Mouse (Mus musculus): ENCODE results near the gene Spty2d1. TPM values are rescaled to one million over a fixed set of nuclear protein-coding genes. Genes with fewer than 3 reads are reported as not detected.

The Spty2d1 gene
- polyA plus RNA-seq (2014; fragmentation: Nextera tagmentation; extraction: Ambion mirVana) = 15.6 and 18.8 TPM in 2 replicates

DNA sequence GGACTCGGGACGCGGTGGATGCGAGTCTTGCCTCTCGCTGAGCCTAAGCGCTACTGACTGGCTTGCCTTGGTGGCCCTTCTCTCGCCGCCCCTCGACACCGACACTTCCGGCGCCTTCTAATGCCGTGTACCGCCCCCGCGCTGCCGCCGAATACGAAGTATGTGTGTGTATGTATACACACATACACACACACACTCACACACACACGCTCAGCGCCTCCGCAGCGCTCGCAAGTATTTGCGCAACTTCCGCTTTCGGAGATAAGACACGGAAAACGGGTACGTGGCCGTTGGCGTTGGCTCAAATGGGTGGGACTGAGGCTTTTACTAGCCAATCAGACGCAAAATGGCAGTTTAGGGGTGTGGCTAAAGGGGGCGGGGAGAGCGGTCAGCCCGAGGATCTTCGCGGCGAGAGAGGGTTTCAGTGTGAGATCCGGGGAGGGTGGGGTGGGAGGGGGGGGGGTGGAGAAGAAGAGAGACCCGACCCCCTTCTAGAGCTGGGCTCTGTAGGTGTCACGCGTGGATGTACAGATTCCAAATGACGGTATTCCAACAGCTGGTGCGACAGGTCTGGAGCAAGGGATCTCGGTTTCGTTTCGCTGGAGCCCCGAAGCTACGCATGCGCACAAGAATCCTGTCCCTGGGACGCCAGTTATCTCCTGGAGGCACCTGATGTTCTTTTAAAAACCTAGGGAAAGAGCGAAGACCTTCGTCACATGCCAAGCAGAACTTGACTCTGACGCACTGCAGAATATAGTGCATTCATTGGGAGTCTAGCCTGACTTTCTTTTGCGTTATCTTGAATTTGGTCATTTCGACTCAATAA is at the start of gene Spty2d1:
Spty2d1 (minus strand) TSS at position 244 of the 826 bp plus-strand sequence.
- WGBS (ENCODE audit: insufficient replicate concordance) = 1% methylated on average over 57 of the region's 57 CpGs
- peak within 1 kb of the TSS; percentile 74 for H3K4me3 ChIP-seq (ENCODE audit: low read depth, low read length)
- ATAC-seq (replicated peaks; ENCODE audit: insufficient number of reproducible peaks, low FRiP score, low TSS enrichment) = peak; percentile 93
- peak within 1 kb of the TSS; percentile 75 for H3K9ac ChIP-seq (ENCODE audit: low read depth, low read length)
- H3K4me1 ChIP-seq (ENCODE audit: control insufficient read depth, insufficient read depth, low read length) = peaks cover 10% of the 10 kb centered on the region
- peak within 1 kb of the TSS; percentile 95 for H3K4me2 ChIP-seq
- no peaks in the 10 kb centered on the region for H3K36me3 ChIP-seq (ENCODE audit: control insufficient read depth, insufficient read depth, low read length)
- H3K27ac ChIP-seq (ENCODE audit: low read depth, low read length) = peak within 1 kb of the TSS; percentile 86
- no peaks in the 10 kb centered on the region for H3K9me3 ChIP-seq (replicated peaks; ENCODE audit: control insufficient read depth, low read length)
- no peaks in the 10 kb centered on the region for H3K27me3 ChIP-seq (ENCODE audit: control insufficient read depth, insufficient read depth, low read length)

DNA sequence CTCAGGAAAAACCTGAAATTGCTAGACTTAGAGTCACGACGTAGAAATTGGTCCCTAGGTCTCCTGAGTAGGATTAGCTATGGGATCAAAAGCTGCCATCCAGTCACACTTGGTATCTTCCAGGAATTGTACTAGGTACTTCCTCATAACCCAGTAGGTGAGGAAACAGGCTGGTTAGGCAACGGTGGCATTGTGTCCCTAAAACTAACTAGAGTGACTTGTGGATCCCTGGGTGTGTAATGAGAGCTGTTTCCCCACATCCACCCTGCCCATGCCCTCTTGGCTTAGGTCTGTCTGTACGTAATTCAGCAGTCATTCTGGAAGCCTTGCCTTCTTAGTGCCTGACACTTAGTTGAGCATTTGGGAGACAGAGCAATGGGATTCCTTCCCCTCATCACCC is 48.1 kb upstream of the Spty2d1 start:
- H3K4me1 ChIP-seq (ENCODE audit: control insufficient read depth, insufficient read depth, low read length) = peaks cover 12% of the 10 kb centered on the region
- no peak overlapping the region for H3K9ac ChIP-seq (ENCODE audit: low read depth, low read length)
- H3K9me3 ChIP-seq (replicated peaks; ENCODE audit: control insufficient read depth, low read length) = no peaks in the 10 kb centered on the region
- H3K36me3 ChIP-seq (ENCODE audit: control insufficient read depth, insufficient read depth, low read length) = 0 out of 2 replicates have a peak, but pooled peaks cover 2% of the 10 kb centered on the region
- H3K27ac ChIP-seq (ENCODE audit: low read depth, low read length) = no peak overlapping the region
- H3K4me2 ChIP-seq = no peak overlapping the region
- H3K4me3 ChIP-seq (ENCODE audit: low read depth, low read length) = no peak overlapping the region
- no peaks in the 10 kb centered on the region for H3K27me3 ChIP-seq (ENCODE audit: control insufficient read depth, insufficient read depth, low read length)
- no peak for ATAC-seq (replicated peaks; ENCODE audit: insufficient number of reproducible peaks, low FRiP score, low TSS enrichment)
- 77% methylated on average over 4 of the region's 4 CpGs for WGBS (ENCODE audit: insufficient replicate concordance)

GRCm38 (mm10) chr7:47055744-47056143 is 47.5 kb upstream of the Spty2d1 start:
- no peak overlapping the region for H3K9ac ChIP-seq (ENCODE audit: low read depth, low read length)
- H3K4me3 ChIP-seq (ENCODE audit: low read depth, low read length) = no peak overlapping the region
- 76% methylated on average over 9 of the region's 9 CpGs for WGBS (ENCODE audit: insufficient replicate concordance)
- ATAC-seq (replicated peaks; ENCODE audit: insufficient number of reproducible peaks, low FRiP score, low TSS enrichment) = no peak
- no peaks in the 10 kb centered on the region for H3K27me3 ChIP-seq (ENCODE audit: control insufficient read depth, insufficient read depth, low read length)
- H3K4me1 ChIP-seq (ENCODE audit: control insufficient read depth, insufficient read depth, low read length) = peaks cover 15% of the 10 kb centered on the region
- H3K9me3 ChIP-seq (replicated peaks; ENCODE audit: control insufficient read depth, low read length) = no peaks in the 10 kb centered on the region
- no peak overlapping the region for H3K4me2 ChIP-seq
- no peak overlapping the region for H3K27ac ChIP-seq (ENCODE audit: low read depth, low read length)
- H3K36me3 ChIP-seq (ENCODE audit: control insufficient read depth, insufficient read depth, low read length) = 0 out of 2 replicates have a peak, but pooled peaks cover 2% of the 10 kb centered on the region

- WGBS (ENCODE audit: insufficient replicate concordance) = 78% methylated on average over 2 of the region's 2 CpGs
- H3K4me3 ChIP-seq (ENCODE audit: low read depth, low read length) = no peak overlapping the region
- H3K27ac ChIP-seq (ENCODE audit: low read depth, low read length) = no peak overlapping the region
Observed at GRCm38 (mm10) chr7:47054666-47055065, 46.5 kb upstream of the Spty2d1 start.

DNA sequence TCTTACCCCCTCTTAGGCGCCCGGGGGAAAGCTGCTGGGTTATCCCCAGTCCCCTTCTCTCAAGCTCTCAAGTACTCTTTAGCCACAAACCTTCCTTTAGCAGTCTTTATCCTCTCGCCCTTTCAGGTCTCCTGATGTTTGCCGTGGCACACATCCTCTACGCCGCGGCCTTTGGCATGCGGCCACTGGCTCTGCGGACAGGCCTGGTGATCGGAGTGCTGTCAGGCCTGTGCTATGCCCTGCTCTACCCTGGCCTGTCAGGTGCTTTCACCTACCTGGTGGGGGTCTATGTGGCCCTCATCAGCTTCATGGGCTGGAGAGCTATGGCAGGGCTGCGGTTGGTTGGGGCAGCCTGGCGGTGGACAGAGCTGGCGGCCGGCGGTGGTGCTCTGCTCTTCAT is 45.1 kb upstream of the Spty2d1 start:
- Histone ChIP-seq H3K9ac (ENCODE audit: low read depth, low read length) (no peak overlapping the region), H3K4me1 (ENCODE audit: control insufficient read depth, insufficient read depth, low read length) (peaks cover 15% of the 10 kb centered on the region), H3K36me3 (ENCODE audit: control insufficient read depth, insufficient read depth, low read length) (0 out of 2 replicates have a peak, but pooled peaks cover 2% of the 10 kb centered on the region)

More at GRCm38 (mm10) chr7:47054666-47055065, 46.5 kb upstream of the Spty2d1 start:
- ATAC-seq (replicated peaks; ENCODE audit: insufficient number of reproducible peaks, low FRiP score, low TSS enrichment) = no peak
- Histone ChIP-seq H3K9ac (ENCODE audit: low read depth, low read length) (no peak overlapping the region), H3K4me1 (ENCODE audit: control insufficient read depth, insufficient read depth, low read length) (peaks cover 15% of the 10 kb centered on the region), H3K9me3 (replicated peaks; ENCODE audit: control insufficient read depth, low read length) (no peaks in the 10 kb centered on the region), H3K36me3 (ENCODE audit: control insufficient read depth, insufficient read depth, low read length) (0 out of 2 replicates have a peak, but pooled peaks cover 2% of the 10 kb centered on the region), H3K4me2 (no peak overlapping the region), H3K27me3 (ENCODE audit: control insufficient read depth, insufficient read depth, low read length) (no peaks in the 10 kb centered on the region)

DNA sequence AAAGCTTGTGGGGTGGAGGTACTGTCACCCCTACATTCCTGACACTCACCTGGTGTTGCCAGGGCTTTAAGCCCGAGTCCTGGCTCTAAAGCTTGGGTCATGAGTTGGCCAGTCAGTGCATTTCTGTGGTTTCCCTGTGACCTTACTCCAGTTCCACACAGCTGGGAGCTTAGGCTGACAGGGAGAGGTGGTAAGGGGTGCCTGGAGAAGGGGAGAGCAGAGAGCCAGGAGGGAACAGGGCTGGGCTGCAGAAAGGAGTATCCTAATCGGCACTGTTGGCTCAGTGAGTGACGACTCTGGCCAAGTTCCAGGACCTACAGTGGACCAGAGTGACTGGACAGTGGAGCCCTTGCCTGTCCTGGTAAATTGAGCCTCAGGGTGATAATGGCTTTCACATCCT is 44.1 kb upstream of the Spty2d1 start:
- Histone ChIP-seq H3K27me3 (ENCODE audit: control insufficient read depth, insufficient read depth, low read length) (0 out of 2 replicates have a peak, but pooled peaks cover 2% of the 10 kb centered on the region), H3K27ac (ENCODE audit: low read depth, low read length) (peak overlapping the region; percentile 81), H3K9me3 (replicated peaks; ENCODE audit: control insufficient read depth, low read length) (no peaks in the 10 kb centered on the region), H3K9ac (ENCODE audit: low read depth, low read length) (no peak overlapping the region), H3K4me1 (ENCODE audit: control insufficient read depth, insufficient read depth, low read length) (peaks cover 15% of the 10 kb centered on the region), H3K36me3 (ENCODE audit: control insufficient read depth, insufficient read depth, low read length) (0 out of 2 replicates have a peak, but pooled peaks cover 2% of the 10 kb centered on the region), H3K4me2 (peak overlapping the region; percentile 91), H3K4me3 (ENCODE audit: low read depth, low read length) (no peak overlapping the region)
- ATAC-seq (replicated peaks; ENCODE audit: insufficient number of reproducible peaks, low FRiP score, low TSS enrichment) = peak; percentile 25
- WGBS (ENCODE audit: insufficient replicate concordance) = 14% methylated on average over 3 of the region's 3 CpGs

More for the DNA sequence above, 45.1 kb upstream of the Spty2d1 start:
- Histone ChIP-seq H3K27ac (ENCODE audit: low read depth, low read length) (no peak overlapping the region), H3K27me3 (ENCODE audit: control insufficient read depth, insufficient read depth, low read length) (0 out of 2 replicates have a peak, but pooled peaks cover 2% of the 10 kb centered on the region), H3K4me2 (no peak overlapping the region), H3K4me3 (ENCODE audit: low read depth, low read length) (no peak overlapping the region), H3K9me3 (replicated peaks; ENCODE audit: control insufficient read depth, low read length) (no peaks in the 10 kb centered on the region)
- 90% methylated on average over 15 of the region's 15 CpGs for WGBS (ENCODE audit: insufficient replicate concordance)
- ATAC-seq (replicated peaks; ENCODE audit: insufficient number of reproducible peaks, low FRiP score, low TSS enrichment) = no peak

DNA sequence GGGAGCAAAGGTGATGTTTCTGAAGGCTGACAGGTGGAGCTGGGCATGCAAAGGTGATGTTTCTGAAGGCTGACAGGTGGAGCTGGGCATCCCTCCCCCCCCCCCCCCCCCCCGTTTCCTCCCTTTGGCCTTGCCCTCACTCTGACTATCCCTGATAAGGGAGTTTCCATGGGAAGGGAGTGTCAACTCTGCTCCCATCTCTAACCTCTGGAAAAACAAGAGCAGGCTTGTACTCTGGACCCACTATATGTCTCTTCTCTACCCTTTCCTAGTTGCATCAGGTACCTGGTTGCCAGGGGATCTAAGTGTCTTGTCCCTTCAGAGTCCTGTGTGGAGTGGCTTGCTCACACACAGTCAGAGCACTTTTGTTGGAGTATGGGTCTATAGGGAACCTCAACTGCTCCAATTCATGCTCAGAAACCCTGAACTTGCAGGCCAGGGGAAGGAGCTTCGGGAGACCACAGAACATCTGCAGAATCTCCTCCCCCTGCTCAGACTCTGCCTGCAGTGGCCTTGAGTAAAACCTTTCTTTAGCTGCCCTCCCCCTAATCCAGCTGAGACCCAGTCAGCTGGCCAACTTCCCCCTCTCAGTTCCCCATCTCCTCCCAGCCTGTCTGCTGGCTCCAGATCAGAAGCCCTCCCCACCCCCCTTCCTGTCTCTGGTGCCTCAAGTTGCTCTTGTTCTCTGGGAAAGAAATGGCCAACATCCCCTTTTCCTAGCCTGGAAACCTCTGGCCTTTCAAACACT is 43.4 kb upstream of the Spty2d1 start:
- Histone ChIP-seq H3K27ac (ENCODE audit: low read depth, low read length) (peak overlapping the region; percentile 81), H3K9me3 (replicated peaks; ENCODE audit: control insufficient read depth, low read length) (no peaks in the 10 kb centered on the region), H3K4me2 (peak overlapping the region; percentile 91), H3K9ac (ENCODE audit: low read depth, low read length) (no peak overlapping the region; the same call in 1 of the 2 replicates), H3K4me3 (ENCODE audit: low read depth, low read length) (peak overlapping the region; percentile 75), H3K4me1 (ENCODE audit: control insufficient read depth, insufficient read depth, low read length) (peaks cover 15% of the 10 kb centered on the region), H3K27me3 (ENCODE audit: control insufficient read depth, insufficient read depth, low read length) (0 out of 2 replicates have a peak, but pooled peaks cover 2% of the 10 kb centered on the region), H3K36me3 (ENCODE audit: control insufficient read depth, insufficient read depth, low read length) (0 out of 2 replicates have a peak, but pooled peaks cover 2% of the 10 kb centered on the region)
- WGBS (ENCODE audit: insufficient replicate concordance) = 5% methylated on average over 2 of the region's 2 CpGs
- no peak for ATAC-seq (replicated peaks; ENCODE audit: insufficient number of reproducible peaks, low FRiP score, low TSS enrichment)

GRCm38 (mm10) chr7:47050766-47051165 is 42.6 kb upstream of the Spty2d1 start:
- Histone ChIP-seq H3K9ac (ENCODE audit: low read depth, low read length) (peak overlapping the region; percentile 79), H3K27me3 (ENCODE audit: control insufficient read depth, insufficient read depth, low read length) (0 out of 2 replicates have a peak, but pooled peaks cover 2% of the 10 kb centered on the region), H3K36me3 (ENCODE audit: control insufficient read depth, insufficient read depth, low read length) (0 out of 2 replicates have a peak, but pooled peaks cover 2% of the 10 kb centered on the region), H3K4me2 (peak overlapping the region; percentile 91), H3K9me3 (replicated peaks; ENCODE audit: control insufficient read depth, low read length) (no peaks in the 10 kb centered on the region), H3K4me3 (ENCODE audit: low read depth, low read length) (peak overlapping the region; percentile 75), H3K4me1 (ENCODE audit: control insufficient read depth, insufficient read depth, low read length) (peaks cover 15% of the 10 kb centered on the region), H3K27ac (ENCODE audit: low read depth, low read length) (peak overlapping the region; percentile 81)
- WGBS (ENCODE audit: insufficient replicate concordance) = 0% methylated on average over 33 of the region's 34 CpGs
- ATAC-seq (replicated peaks; ENCODE audit: insufficient number of reproducible peaks, low FRiP score, low TSS enrichment) = peak; percentile 47

Data from heart, embryonic 11.5 days (tissue).